Mouse (Mus musculus) c-Kit-positive CD71-positive TER-119-negative erythroid progenitor cells, embryonic 14.5 days (primary cell): ENCODE results near the gene Sox6.

Experiments used
- DNase-seq: peaks from one replicate; pipeline ENCODE4 v3.0.0-alpha.2; 2013; ENCODE audit warnings: low read depth

Gene Sox6

GRCm38 (mm10) chr7:115750275-115750825 is 288.2 kb downstream of the Sox6 start:
- DNase-seq, result no peak

DNA sequence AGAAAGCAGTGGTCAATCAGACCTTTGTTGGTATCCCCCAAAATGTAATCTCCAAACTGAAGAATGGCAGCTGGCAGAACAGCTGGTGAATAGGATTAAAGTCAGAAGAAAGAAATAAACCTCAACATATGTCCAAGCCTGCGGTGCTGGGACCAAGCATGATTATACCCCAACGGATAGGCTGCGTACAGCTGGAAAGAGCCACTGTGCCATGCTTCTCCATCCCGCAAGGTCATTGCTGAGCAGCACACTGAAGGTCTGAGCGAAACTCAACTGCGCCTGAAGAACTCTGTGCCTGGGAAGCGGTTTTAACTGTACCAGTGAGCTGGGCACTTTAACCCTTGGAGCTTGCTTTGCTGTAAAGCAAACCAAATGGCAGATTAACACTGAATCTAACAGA is 291.1 kb downstream of the Sox6 start:
- no peak for DNase-seq

- no peak for DNase-seq
These were observed 292.8 kb downstream of the Sox6 start for GRCm38 (mm10) chr7:115745672-115746253.

DNA sequence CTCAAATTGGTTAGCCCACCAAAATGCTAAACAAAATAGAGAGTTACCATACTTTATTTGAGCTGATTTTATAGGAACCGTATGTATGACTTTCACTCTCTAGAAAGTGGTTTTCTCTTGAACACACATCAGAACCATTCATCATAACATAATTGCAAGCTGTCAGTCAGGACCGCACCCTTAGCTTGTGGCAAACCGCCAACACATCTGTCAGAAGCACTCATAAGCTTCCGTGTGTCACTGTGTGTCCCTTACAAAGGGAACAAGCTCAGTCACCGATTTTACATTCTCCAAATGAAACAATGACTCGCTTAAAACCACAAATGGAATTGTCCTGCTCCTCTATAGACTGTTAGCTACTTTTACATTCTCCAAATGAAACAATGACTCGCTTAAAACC is 304.5 kb downstream of the Sox6 start:
- DNase-seq, result peak; percentile 28

DNA sequence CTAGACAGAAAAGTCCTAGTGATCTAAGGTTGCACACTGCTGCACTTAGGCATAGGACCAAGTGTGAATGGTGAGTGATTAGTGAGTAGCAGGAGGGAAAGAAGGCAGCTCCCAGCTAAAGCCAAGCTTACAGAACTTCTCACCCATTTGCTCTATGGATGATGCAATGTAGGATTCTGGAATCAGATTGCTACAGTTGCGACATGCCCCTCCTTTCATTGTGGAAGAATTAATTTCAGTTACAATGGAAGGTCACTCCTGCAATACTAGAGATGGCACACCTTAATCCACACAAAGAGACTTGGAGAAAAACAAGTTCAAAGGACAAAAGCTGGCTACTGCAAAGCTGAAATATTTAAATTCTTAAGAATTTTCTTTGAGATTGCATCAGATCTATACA is 305.8 kb downstream of the Sox6 start:
- no peak for DNase-seq

DNA sequence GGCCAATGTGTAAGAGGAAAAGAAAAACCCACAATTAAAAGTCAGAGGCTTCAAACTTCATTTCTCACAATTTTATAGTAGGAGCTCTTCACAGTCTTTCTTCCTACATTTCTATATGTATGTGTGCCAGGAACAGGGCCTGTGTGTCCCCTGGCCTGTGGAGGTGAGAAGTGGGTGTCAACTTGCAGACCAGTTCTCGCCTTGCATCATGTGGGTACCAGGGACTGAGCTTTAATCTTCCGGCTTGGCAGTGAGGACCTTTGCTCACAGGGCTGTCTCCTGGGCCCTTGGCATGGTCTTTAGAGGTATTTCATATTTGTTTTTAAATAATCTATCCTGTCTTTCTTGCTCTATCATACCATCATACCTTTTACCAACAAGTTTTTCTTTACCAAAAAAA is 311.8 kb downstream of the Sox6 start:
- no peak for DNase-seq

- DNase-seq, result no peak
These were observed 314.2 kb downstream of the Sox6 start for GRCm38 (mm10) chr7:115724404-115724803.

GRCm38 (mm10) chr7:115721624-115722540 is 316.7 kb downstream of the Sox6 start:
- DNase-seq, result no peak

DNA sequence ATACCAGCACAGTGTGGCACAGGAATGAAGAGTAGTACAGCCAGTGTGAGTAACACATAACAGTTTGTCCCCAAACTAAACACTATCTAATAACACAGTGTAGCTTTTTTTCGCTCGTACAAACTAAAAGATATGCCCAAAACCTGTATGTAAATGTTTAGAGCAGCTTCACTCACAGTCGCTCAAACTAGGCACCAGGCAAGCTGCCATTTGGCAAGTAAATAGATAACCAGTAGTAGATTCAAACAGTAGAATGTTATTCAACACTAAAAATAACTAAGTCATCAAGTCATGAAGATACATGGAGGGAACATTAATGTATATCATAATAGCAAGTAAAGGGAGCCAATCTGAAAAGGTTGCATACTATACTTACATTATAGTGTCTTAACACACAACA is 318.8 kb downstream of the Sox6 start:
- no peak for DNase-seq

GRCm38 (mm10) chr7:115706141-115706540 is 332.5 kb downstream of the Sox6 start:
- DNase-seq, result no peak

DNA sequence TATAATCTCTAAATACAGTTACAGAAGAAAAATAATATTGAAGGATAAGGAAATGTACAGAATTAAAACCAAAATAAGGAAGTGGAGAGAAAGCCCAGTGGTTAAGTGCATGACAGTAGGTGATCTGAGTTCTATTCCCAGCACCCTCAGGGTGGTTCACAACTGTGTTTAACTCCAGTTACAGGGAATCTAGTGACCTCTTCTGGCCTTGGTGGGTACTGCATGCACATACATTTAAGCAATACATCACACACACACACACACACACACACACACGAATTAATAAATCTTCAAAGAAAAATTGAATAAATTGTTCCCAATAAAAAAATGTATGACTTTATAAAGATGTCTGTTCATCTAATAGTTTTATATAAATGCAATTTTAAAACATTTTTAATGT is 340.5 kb downstream of the Sox6 start:
- peak; percentile 5 for DNase-seq

DNA sequence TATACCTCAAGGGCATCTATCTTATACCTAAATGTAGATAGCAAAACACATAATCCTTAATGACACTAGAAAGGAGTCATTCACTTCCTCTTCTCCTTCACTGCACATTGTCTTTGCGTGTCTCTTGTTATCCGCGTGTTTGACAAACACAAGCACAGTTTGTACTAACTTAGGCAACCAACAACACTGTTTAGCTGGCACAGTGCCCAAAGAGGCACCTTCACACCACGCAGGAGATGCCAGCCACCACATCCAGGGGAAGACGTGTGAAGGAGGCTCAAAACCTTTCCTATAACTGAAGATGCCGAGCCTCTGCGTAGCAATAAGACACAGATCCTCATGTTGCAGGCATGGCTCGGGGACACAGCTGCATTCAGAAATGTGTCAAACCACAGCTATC is 345.4 kb downstream of the Sox6 start:
- DNase-seq, result no peak

- DNase-seq, result no peak
These were observed 347.5 kb downstream of the Sox6 start for GRCm38 (mm10) chr7:115691091-115691490.

GRCm38 (mm10) chr7:115686687-115687086 is 351.9 kb downstream of the Sox6 start:
- no peak for DNase-seq

GRCm38 (mm10) chr7:115684142-115684541 is 354.5 kb downstream of the Sox6 start:
- no peak for DNase-seq

- DNase-seq, result no peak
These were observed 366.8 kb downstream of the Sox6 start for GRCm38 (mm10) chr7:115671749-115672148.

- no peak for DNase-seq
These were observed 367.3 kb downstream of the Sox6 start for GRCm38 (mm10) chr7:115671272-115671671.

DNA sequence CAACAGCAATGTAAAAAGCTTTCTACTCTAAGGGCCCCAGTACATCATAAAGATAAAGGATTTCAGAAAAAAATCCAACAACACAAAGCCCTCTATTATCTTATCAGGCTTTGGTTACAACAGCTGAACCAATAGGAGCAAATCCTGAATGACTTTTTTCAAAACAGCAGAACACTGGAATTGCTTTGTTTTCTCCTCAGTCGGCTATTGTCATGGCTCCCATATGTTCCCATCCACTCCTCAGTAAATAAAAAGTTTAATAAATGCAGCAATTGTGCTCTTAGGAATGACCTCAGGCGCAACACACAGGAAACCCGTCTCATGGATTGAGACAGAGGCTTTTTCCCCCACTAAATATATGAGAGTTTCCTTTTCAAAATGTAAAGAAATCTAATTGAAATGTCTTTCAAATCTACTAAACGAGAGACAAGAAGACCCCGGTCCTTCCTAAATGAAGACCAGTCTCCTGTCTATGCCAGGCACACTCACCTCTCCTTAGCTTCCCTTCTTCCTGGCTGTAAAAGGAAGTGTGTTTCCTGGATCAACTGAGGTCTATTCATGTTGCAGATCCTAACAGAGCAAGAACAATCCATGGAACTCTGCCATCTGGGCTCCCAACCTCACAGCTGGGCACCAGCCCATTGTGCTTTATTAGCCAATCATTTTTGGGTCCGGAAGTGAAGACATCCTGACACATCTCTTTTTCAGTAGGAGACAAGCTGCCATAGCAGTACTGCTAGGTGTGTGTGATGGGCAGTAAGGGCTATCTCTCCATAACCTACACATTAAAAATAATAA is 369.2 kb downstream of the Sox6 start:
- no peak for DNase-seq

- DNase-seq, result no peak
These were observed 371.8 kb downstream of the Sox6 start for GRCm38 (mm10) chr7:115666686-115667382.

DNA sequence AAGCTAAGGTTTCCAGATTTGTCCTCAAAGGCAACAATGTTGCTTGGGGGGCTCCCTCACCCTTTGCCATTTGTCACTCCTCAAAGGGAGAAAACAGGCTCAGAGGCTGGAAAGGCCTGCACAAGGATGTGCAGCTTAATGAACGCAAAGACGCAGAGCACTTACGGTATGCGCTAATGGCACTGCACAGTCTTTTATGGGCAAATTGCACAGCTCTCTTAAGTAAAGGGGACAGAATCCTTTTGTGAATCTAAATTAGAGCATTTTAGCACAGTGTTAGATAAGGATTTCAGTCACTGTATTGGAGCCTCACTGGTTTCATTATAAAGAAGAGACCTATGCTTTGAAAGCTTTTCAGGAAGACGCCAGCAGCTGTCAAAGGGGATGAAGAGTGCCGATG is 375.2 kb downstream of the Sox6 start:
- DNase-seq, result no peak

GRCm38 (mm10) chr7:115662121-115662520 is 376.5 kb downstream of the Sox6 start:
- no peak for DNase-seq

DNA sequence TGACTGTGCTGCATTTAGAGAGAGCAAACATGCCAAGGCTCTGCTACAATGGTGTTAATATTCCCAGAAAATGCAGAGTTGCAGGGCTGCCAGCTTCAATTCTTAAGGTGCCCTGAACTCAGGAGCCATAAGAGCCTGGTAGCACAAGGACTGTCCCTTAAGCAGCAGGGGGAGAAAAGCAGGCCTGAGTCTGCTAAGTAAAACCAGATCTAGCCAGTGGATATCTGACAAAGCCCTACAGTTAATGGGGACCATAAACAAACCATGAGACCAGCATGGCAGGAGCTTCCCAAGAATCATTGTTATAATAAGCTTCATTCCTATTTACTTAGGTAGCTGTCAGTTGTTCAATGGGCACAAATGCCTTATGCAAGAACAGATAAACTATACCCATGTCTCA is 391.9 kb downstream of the Sox6 start:
- DNase-seq, result no peak
